Mouse (Mus musculus): ENCODE results near the gene Il1rl1.

DNA sequence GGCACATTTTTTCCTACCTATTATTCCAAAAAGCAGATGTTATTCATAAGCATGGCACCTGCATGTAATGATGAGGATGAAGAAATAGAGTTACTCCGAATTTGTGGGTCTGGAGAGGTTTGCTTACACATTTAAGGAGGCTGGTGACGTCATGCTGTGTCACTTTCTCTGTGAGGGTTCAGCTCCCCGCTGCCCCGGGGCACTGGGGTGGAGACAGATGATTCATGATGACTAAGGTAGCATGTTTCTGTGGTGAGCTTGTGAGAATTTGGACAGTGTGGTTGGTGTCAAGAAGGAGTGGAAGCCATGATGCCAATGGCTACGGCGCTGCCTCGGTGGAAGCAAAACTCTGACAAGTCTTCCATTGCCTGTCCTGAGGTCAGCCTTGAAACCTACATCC lies 36.2 kb upstream of the Il1rl1 start:
- TF ChIP-seq CTCF (IDR thresholded peaks at IDR 0.05; ENCODE audit: low read depth) (no peak), EP300 (IDR thresholded peaks at IDR 0.05; ENCODE audit: low read depth) (no peak)
